ENCODE assay signal across 12 mouse cellular contexts in genomic region chr5:113081439-113081838, GRCm38 (mm10). TPM values are rescaled to one million over a fixed set of nuclear protein-coding genes. Genes with fewer than 3 reads are reported as not detected.
DNase-seq lines count a peak whose midpoint lies in the region; ATAC-seq lines count a peak whose summit lies in the region.
"Had no signal": no experiment of that assay in that cellular context is flagged by ENCODE, and none has a peak within 500 bp of the region (broad histone marks: within the 10 kb centered on the region; RNA-seq: fewer than 3 reads in every experiment).

TSS of gene Crybb3 (minus strand) at chr5:113081584.

- peaks cover 9% of the 10 kb centered on the region for H3K4me1 ChIP-seq in hindbrain, embryonic 13.5 days (replicated peaks)
- H3K4me1 ChIP-seq in hindbrain, embryonic 12.5 days, result peaks cover 9% of the 10 kb centered on the region
- H3K4me1 ChIP-seq in embryonic facial prominence, embryonic 14.5 days (ENCODE audit: control insufficient read depth, insufficient read depth, low read length), result no peaks in the 10 kb centered on the region
- H3K4me1 ChIP-seq in kidney, embryonic 16.5 days (ENCODE audit: insufficient read depth, low read length), result peaks cover 10% of the 10 kb centered on the region
- H3K4me1 ChIP-seq: limb, embryonic 13.5 days; neural tube, embryonic 12.5 days had no signal

- H3K27me3 ChIP-seq in hindbrain, embryonic 13.5 days, result 0 out of 2 replicates have a peak, but pooled peaks cover 3% of the 10 kb centered on the region
- H3K27me3 ChIP-seq in hindbrain, embryonic 12.5 days, result 0 out of 2 replicates have a peak, but pooled peaks cover 3% of the 10 kb centered on the region
- H3K27me3 ChIP-seq in embryonic facial prominence, embryonic 14.5 days (replicated peaks; ENCODE audit: control insufficient read depth, insufficient read depth, low read length), result no peaks in the 10 kb centered on the region
- no peaks in the 10 kb centered on the region for H3K27me3 ChIP-seq in kidney, embryonic 16.5 days (ENCODE audit: insufficient read depth, low read length)
- H3K27me3 ChIP-seq: limb, embryonic 13.5 days; neural tube, embryonic 12.5 days; stomach, embryonic 15.5 days had no signal

- ATAC-seq in hindbrain, embryonic 13.5 days (ENCODE audit: low FRiP score), result no peak
- no peak for ATAC-seq in hindbrain, embryonic 12.5 days (ENCODE audit: low FRiP score)
- no peak for ATAC-seq in embryonic facial prominence, embryonic 14.5 days (ENCODE audit: low read depth)
- ATAC-seq in kidney, embryonic 16.5 days (ENCODE audit: low FRiP score, low TSS enrichment), result peak; percentile 36; the same call in 1 of the 2 replicates

- H3K9me3 ChIP-seq in hindbrain, embryonic 13.5 days, result no peaks in the 10 kb centered on the region
- H3K9me3 ChIP-seq in hindbrain, embryonic 12.5 days (replicated peaks), result no peaks in the 10 kb centered on the region
- peaks cover 5% of the 10 kb centered on the region; the same call in 1 of the 2 replicates for H3K9me3 ChIP-seq in embryonic facial prominence, embryonic 14.5 days (ENCODE audit: control insufficient read depth, low read length)
- H3K9me3 ChIP-seq in kidney, embryonic 16.5 days (ENCODE audit: low read length), result 0 out of 2 replicates have a peak, but pooled peaks cover 5% of the 10 kb centered on the region
- H3K9me3 ChIP-seq: limb, embryonic 13.5 days; neural tube, embryonic 12.5 days; stomach, embryonic 15.5 days had no signal

- H3K4me2 ChIP-seq in hindbrain, embryonic 13.5 days, result no peak within 1 kb of the TSS
- H3K4me2 ChIP-seq in hindbrain, embryonic 12.5 days (replicated peaks), result no peak within 1 kb of the TSS
- no peak within 1 kb of the TSS for H3K4me2 ChIP-seq in embryonic facial prominence, embryonic 14.5 days (ENCODE audit: low read depth, low read length)
- no peak within 1 kb of the TSS for H3K4me2 ChIP-seq in kidney, embryonic 16.5 days (replicated peaks; ENCODE audit: low read depth, low read length)
- H3K4me2 ChIP-seq: limb, embryonic 13.5 days had no signal

- H3K36me3 ChIP-seq in hindbrain, embryonic 13.5 days, result no peaks in the 10 kb centered on the region
- H3K36me3 ChIP-seq in hindbrain, embryonic 12.5 days, result no peaks in the 10 kb centered on the region
- no peaks in the 10 kb centered on the region for H3K36me3 ChIP-seq in embryonic facial prominence, embryonic 14.5 days (ENCODE audit: control insufficient read depth, insufficient read depth, low read length)
- no peaks in the 10 kb centered on the region for H3K36me3 ChIP-seq in kidney, embryonic 16.5 days (ENCODE audit: insufficient read depth, low read length)
- H3K36me3 ChIP-seq: limb, embryonic 13.5 days; neural tube, embryonic 12.5 days; stomach, embryonic 15.5 days had no signal

- no peak within 1 kb of the TSS for H3K27ac ChIP-seq in hindbrain, embryonic 13.5 days
- no peak within 1 kb of the TSS for H3K27ac ChIP-seq in hindbrain, embryonic 12.5 days
- H3K27ac ChIP-seq in embryonic facial prominence, embryonic 14.5 days (replicated peaks; ENCODE audit: low read depth, low read length), result 0 out of 2 replicates have a peak within 1 kb of the TSS, but pooled peaks have one; percentile 4
- H3K27ac ChIP-seq in kidney, embryonic 16.5 days (ENCODE audit: low read length), result no peak within 1 kb of the TSS
- H3K27ac ChIP-seq: limb, embryonic 13.5 days; neural tube, embryonic 12.5 days; stomach, embryonic 15.5 days had no signal

- peak; percentile 57 for DNase-seq in adrenal gland, postnatal 14 days
- no peak for DNase-seq in embryonic facial prominence, embryonic 14.5 days (ENCODE audit: low spot score)
- DNase-seq in frontal cortex, postnatal 10 days (ENCODE audit: low spot score in 2 of 2), result no peak
- no peak for DNase-seq in T-cell, adult 2 months (ENCODE audit: low spot score)
- DNase-seq in layer of hippocampus, adult 18-20 months (ENCODE audit: low spot score in 2 of 2), result no peak

- WGBS in hindbrain, embryonic 13.5 days, result 87% methylated on average over 8 of the region's 8 CpGs
- whole genome bisulfite sequencing in hindbrain, embryonic 12.5 days, result 86% methylated on average over 8 of the region's 8 CpGs
- WGBS in embryonic facial prominence, embryonic 14.5 days, result 79% methylated on average over 8 of the region's 8 CpGs
- 60% methylated on average over 8 of the region's 8 CpGs for WGBS in kidney, embryonic 16.5 days

- H3K9ac ChIP-seq in hindbrain, embryonic 13.5 days, result peak within 1 kb of the TSS; percentile 35; the same call in 1 of the 2 replicates
- no peak within 1 kb of the TSS for H3K9ac ChIP-seq in hindbrain, embryonic 12.5 days
- no peak within 1 kb of the TSS for H3K9ac ChIP-seq in embryonic facial prominence, embryonic 14.5 days (ENCODE audit: low read depth, low read length)
- no peak within 1 kb of the TSS for H3K9ac ChIP-seq in kidney, embryonic 16.5 days (replicated peaks; ENCODE audit: low read length)
- H3K9ac ChIP-seq: neural tube, embryonic 12.5 days; stomach, embryonic 15.5 days had no signal

- H3K4me3 ChIP-seq in hindbrain, embryonic 13.5 days, result no peak within 1 kb of the TSS
- no peak within 1 kb of the TSS for H3K4me3 ChIP-seq in hindbrain, embryonic 12.5 days
- no peak within 1 kb of the TSS for H3K4me3 ChIP-seq in embryonic facial prominence, embryonic 14.5 days (ENCODE audit: low read depth, low read length)
- no peak within 1 kb of the TSS for H3K4me3 ChIP-seq in kidney, embryonic 16.5 days (ENCODE audit: low read length)
- H3K4me3 ChIP-seq: limb, embryonic 13.5 days; neural tube, embryonic 12.5 days; stomach, embryonic 15.5 days had no signal

RNA-seq across cellular contexts. Expression of gene Crybb3, which starts in this region (rescaled TPM):
- 0.31 and 0.68 TPM in 2 replicates for polyA plus RNA-seq in hindbrain, embryonic 13.5 days (2015; fragmentation: Nextera tagmentation; extraction: Ambion mirVana)
- polyA plus RNA-seq in hindbrain, embryonic 12.5 days (2016; fragmentation: Nextera tagmentation; extraction: Ambion mirVana), result 0.74 and 0.81 TPM in 2 replicates
- total RNA-seq in adrenal gland, postnatal 14 days (2021), result 1.4 and 2.2 TPM in 2 replicates
- 2.1 and 2.3 TPM in 2 replicates for polyA plus RNA-seq in embryonic facial prominence, embryonic 14.5 days (2014; fragmentation: Nextera tagmentation; extraction: Ambion mirVana)
- polyA plus RNA-seq in kidney, embryonic 16.5 days (2015; fragmentation: Nextera tagmentation; extraction: Ambion mirVana), result 0.69 and 1.1 TPM in 2 replicates
- total RNA-seq in layer of hippocampus, adult 18-20 months (2021), result 1 to 10 TPM; 1.6 to 2.1 TPM
- total RNA-seq: CH12.LX had no signal
